Mouse (Mus musculus) kidney, adult 11 months (tissue): ENCODE results near the gene Kat2b.
A peak's percentile ranks its signal among the peaks of the same experiment; 100 is the strongest.
"Not testable (repeated sequence)": the region's sequence is repeated elsewhere in the genome, so short reads cannot be mapped to it uniquely, and the experiment has no call there.

ENCODE experiments used
- DNase-seq: peaks from one replicate; pipeline ENCODE4 v3.0.0; 2022

Gene Kat2b

DNA sequence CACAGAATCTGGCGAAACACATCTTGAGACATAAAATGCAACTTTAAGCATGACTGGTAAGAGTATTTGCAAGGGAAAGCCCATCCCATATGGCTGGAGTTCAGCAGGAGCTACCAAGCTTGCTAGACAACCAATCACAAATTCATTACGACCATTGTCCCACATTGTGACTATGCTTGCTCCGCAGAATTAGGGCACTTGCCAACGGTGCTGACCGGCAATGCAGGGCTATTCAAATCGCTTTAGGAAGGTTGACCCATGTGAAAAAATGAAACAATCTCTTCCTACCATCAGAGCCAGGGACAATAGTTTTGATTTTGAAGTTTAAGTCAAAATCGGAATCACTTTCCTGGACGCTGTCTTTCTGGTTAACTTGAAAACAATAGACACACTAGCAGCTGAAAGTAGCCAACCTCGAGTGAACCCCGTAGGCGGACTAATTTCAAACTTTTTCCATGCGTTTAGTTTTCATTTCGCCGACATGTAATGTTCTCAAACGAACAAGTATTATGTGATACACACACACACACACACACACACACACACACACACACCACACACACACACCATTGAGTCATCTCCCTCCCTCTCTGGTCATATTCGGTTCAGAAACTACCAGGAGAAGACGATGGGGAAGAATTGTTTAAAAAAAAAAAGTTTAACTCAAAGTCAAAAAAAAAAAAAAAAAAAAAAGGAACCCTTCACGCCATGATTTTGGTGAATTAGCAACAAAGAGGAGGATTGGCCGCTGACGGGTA is at the start of gene Kat2b:
Kat2b (plus strand) TSS at position 701 of the 758 bp plus-strand sequence.
- DNase-seq, result peak; percentile 40

- DNase-seq, result no peak
These were observed 47.3 kb upstream of the Kat2b start for GRCm38 (mm10) chr17:53519364-53519763.

- no peak for DNase-seq
These were observed 46.2 kb upstream of the Kat2b start for GRCm38 (mm10) chr17:53520509-53520908.

DNA sequence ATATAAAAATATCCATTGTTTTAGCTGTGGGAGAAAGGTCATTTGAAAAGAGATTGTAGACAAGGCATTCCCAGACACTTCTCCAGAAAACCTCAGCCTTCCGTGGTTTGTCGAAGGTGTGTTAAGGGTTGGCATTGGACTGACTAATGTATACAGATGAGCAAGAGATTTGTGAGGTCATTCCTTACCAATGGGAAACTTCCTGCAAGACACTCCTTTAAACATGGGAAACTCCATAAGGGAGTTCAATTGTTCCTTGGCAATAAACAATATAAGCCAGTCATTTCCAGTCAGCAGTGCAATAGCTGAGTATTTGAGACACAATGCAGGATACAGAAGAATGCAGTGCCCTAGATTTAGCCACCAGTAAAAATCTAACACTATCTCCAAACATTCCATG is 38.6 kb upstream of the Kat2b start:
- DNase-seq, result no peak

- DNase-seq, result no peak
These were observed 35.5 kb upstream of the Kat2b start for GRCm38 (mm10) chr17:53531160-53531559.

GRCm38 (mm10) chr17:53532425-53532824 is 34.2 kb upstream of the Kat2b start:
- no peak for DNase-seq

GRCm38 (mm10) chr17:53539351-53539750 is 27.3 kb upstream of the Kat2b start, which contains the start of gene Pp2d1:
Pp2d1 (minus strand) TSS chr17:53539451.
- not testable (repeated sequence) for DNase-seq

GRCm38 (mm10) chr17:53542536-53542935 is 24.1 kb upstream of the Kat2b start:
- DNase-seq, result no peak

DNA sequence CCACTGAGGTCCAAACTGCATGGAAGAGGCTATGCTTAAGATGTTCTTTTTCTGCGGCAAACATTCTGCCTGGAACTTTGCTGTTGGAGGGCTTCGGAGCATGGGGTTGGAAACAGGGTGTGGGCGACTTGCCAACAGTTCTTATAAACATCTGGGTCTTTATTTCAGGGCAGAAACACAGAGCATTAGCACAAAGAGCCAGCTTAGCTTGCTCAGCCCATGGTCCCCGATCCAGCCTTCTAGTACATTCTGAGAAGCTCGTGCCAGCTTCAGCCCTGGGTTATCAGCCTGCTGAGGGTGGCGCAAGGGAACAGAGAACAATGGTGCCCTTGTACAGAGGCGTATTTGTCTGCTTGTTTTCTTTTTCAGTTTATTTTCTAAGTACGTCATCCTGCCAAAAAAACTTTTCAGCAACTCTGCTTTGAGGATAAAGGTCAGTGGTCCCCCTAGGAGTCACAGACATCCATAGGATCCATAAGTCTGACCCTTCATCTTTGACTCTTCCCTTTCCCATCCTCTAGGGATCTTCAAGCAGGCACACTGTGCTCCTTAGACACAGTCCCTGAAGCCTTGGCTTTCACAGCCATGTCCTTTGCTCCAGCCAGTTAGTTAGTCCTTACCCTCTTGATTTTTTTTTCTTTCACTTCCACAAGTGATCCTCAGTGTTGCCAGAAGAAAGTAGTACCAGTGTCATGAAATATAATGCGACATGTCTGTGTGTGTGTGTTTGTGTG is 22.9 kb upstream of the Kat2b start:
- DNase-seq, result no peak

DNA sequence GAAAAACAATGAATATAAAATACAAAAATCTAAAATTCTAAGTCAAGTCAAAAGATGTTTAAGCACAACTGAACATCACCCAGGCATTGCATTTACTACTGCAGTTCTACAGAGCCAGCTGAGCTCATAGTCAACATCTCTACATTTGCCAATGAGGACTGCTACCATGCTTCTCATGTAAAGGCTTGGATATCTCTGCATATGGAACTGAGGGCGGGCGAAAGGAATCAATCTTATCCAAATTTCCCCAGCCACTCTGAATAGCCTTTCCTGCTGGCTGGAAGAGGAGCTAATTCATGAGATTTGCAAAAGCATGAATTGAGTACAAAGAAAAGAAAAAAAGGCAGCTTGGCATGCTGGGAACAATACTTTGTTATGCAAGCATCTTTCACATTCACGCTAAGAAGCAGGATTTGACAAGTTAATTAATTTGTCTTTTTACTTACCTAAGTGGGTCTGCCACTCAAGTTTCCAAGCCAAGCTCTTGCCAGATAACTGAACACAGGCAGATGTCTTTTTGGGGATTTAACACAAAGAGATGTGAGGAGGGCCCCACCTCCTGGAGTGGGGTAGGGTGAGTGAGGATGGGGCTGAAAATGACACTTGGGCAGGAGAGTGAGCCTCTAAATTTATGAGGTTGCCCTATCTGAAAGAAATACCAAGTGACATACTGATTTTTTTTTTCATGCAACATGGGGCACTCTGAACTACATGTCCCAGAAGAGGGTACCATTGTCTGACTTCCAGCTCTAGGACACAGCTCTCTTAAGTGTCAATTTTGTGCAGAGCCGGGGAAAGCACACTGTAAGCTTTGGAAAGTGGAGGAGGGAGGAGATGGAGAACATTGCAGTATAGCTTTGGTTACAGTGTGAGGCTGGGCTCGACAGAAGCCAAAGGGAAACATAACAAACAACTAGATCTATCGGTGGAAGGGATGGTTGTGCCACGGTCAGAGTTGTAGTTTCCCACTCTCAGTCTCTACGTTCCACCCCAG is 15.1 kb upstream of the Kat2b start:
- DNase-seq, result no peak

DNA sequence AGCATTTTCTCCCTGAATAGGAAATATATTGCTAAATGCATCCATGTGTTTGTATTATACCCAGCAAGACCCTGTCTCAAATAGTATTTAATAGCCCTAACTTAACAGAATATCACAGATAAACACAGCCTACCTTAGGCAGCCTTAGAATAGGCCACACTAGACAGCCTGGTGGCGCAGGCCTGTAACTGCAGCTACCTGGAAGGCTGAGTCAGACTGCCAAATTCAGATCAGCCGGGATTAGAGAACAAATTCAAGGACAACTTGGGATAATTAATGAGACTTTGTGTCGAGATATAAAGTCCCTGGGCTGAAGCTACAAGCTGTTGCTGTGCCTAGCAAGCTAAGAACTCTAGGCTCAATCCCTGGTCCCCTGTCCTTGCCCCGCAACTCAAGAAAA is 12.6 kb upstream of the Kat2b start:
- DNase-seq, result no peak

DNA sequence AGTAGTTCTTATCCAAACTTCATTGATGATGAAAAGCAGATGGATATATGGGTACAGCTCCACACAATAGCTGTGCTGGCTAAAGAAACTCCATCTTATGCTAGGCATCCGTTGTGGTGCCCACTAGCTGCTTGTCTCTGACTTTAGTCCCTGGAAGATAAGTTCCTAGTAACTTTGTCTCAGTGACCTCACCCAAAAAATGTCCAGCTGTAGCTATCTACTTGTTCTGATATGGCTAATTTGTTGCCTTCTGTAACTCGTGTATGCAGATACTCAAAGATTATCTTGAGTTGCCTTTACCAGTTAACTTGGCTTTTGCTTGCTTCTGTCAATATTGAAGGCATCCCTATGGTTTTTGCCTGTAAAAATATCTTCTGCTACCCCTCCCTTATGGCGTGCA is 11.8 kb upstream of the Kat2b start:
- no peak for DNase-seq

- no peak for DNase-seq
These were observed 9.2 kb upstream of the Kat2b start for GRCm38 (mm10) chr17:53557443-53557842.

GRCm38 (mm10) chr17:53559646-53560045 is 7.0 kb upstream of the Kat2b start:
- no peak for DNase-seq

- DNase-seq, result no peak
These were observed 5.1 kb upstream of the Kat2b start for GRCm38 (mm10) chr17:53561458-53562029.

DNA sequence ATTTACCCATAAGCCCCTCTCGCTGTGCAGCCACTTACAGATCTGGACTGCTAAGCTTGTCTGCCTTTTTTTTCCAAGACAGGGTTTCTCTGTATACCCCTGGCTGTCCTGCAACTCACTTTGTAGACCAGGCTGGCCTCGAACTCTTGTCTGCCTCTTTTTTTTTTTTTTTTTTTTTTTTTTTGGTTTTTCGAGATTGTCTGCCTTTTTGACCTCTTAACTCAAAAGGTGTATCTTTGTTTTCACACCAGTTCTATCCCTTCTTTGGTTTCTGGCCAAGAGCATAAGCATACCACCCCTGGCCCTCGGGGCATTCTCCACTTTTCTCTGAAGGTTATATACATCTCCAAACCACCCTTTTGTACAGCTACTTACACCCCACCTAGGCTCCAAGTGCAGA is 1.8 kb upstream of the Kat2b start:
- DNase-seq, result no peak

GRCm38 (mm10) chr17:53566919-53567345 is 271 bp downstream of the Kat2b start:
- peak; percentile 71 for DNase-seq

DNA sequence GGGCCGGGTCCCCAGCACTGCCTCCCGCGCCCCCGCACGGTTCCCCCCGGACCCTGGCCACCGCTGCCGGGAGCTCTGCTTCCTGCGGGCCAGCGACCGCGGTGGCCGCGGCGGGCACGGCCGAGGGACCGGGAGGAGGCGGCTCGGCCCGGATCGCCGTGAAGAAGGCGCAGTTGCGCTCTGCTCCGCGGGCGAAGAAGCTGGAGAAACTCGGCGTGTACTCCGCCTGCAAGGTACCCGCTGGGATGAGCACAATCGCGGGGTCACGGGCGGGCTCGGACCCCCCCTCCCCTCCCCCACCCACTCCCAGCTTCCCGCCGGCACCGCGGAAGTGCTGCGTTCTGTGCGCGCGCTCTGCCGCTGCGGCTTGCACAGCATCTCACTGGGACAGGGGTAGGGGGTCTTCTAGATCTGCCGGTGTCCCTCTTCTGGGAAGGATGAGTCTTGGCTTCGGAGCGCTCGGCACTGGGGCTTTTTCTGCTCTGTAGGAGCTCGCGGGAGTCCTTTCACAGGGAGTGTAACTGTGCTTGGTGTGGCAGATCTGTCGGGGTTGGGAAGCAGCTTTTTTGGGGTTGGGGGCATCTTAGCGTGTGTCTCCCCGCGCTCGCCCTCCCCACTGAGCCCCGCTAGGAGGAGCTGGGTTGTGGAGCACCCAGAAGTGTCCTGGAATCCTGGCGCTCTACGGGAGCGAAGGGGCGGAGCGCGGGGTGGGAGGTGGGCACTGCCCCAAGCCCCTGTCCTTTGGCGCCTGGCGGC is 863 bp downstream of the Kat2b start:
- peak; percentile 36 for DNase-seq

DNA sequence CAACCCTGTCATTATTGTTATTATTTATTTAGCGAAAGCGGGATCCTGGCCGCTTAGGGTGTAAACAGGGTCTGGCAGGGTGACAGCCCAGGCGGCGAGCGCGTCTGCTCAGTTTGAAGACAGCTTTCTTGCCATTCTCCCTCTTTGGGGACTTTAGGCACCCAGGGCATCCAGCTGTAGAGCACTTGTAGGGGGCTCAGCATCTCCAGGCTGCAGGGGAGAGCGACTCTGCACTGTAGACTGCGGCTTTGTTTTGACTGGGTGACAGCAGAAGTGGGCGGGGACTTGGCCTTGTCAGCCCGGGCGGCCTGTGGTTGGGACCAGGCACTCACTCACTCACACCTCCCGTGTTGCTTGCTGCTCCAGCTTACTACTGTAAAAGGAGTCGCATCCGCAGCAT is 1.5 kb downstream of the Kat2b start:
- peak; percentile 77 for DNase-seq

DNA sequence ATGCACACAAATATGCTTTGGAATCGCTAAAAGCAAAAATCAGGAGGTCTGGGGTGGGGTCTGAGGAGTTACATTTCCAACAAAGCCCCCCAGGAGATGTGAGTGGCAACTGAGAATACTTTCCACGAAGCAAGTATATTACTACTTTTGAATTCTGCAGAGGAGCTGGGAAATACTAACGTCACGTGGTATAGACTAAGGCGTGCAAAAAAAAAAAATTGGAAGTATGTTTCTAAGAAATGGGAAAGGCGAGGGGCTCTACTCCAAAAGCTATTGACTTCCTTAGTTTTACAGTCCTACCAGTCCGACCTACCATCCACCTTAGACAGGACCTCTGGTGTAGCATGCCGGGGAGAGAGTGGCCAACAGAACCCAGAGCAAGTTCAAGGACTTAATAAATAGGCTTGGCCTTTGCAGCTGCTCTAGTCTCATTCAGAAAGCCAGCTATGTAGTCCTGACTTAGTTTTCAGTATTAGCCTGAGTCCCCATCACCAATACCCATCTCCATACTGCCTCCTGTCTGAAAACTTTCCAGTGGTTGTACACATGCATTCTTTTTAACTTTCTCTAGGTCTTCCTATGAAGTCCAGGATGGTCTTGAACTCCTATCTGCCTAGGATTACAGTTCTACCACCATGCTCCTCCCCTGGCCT is 2.2 kb downstream of the Kat2b start:
- DNase-seq, result no peak

- peak; percentile 72 for DNase-seq
These were observed 3.2 kb downstream of the Kat2b start for GRCm38 (mm10) chr17:53569829-53570228.
